Mouse (Mus musculus) kidney, embryonic 15.5 days (tissue): Measurements from ENCODE around the gene Calm1. TPM values are rescaled to one million over a fixed set of nuclear protein-coding genes. Genes with fewer than 3 reads are reported as not detected.
"Not testable (repeated sequence)": the region's sequence is repeated elsewhere in the genome, so short reads cannot be mapped to it uniquely, and the experiment has no call there.

ENCODE experiments used
- ATAC-seq: fragments of 200-750 bp; cut with Nextera tagmentation; replicated peaks from 2 replicates; pipeline ENCODE4 v1.8.0; 2017; ENCODE audit warnings: moderate TSS enrichment; ENCODE audit not compliant: low FRiP score
- H3K27ac ChIP-seq: fragments of 300-500 bp; sonication (generic); 2 replicates; pipeline ENCODE4 v1.5.1; 2015; ENCODE audit warnings: mild to moderate bottlenecking, inconsistent platforms
- H3K27me3 ChIP-seq: fragments of 300-500 bp; sonication (generic); 2 replicates; pipeline ENCODE4 v1.6.1; 2015; ENCODE audit warnings: inconsistent platforms
- H3K36me3 ChIP-seq: fragments of 300-500 bp; sonication (generic); 2 replicates; pipeline ENCODE4 v1.6.1; 2015; ENCODE audit warnings: inconsistent platforms
- H3K4me1 ChIP-seq: fragments of 300-500 bp; sonication (generic); 2 replicates; pipeline ENCODE4 v1.6.1; 2015; ENCODE audit warnings: inconsistent platforms
- H3K4me2 ChIP-seq: fragments of 300-500 bp; sonication (generic); 2 replicates; pipeline ENCODE4 v1.6.1; 2015; ENCODE audit warnings: moderate library complexity, mild to moderate bottlenecking, inconsistent platforms
- H3K4me3 ChIP-seq: fragments of 300-500 bp; sonication (generic); replicated peaks from 2 replicates; pipeline ENCODE4 v1.5.1; 2015; ENCODE audit warnings: mild to moderate bottlenecking, inconsistent platforms
- H3K9ac ChIP-seq: fragments of 300-500 bp; sonication (generic); 2 replicates; pipeline ENCODE4 v1.6.1; 2015; ENCODE audit warnings: mild to moderate bottlenecking, inconsistent platforms
- H3K9me3 ChIP-seq: fragments of 300-500 bp; sonication (generic); replicated peaks from 2 replicates; pipeline ENCODE4 v1.6.1; 2016; ENCODE audit warnings: inconsistent platforms
- WGBS: fragments of 180-500 bp; shearing (Covaris S2); methylation state at CpG from one replicate; pipeline ENCODE4 v1.1.7; 2015; ENCODE audit warnings: mixed read lengths; 5-methylcytosine and 5-hydroxymethylcytosine counted together
- polyA plus RNA-seq: library from polyadenylated mRNA; unstranded; fragments of >200 nt; fragmentation: Nextera tagmentation; extraction: Ambion mirVana; gene quantifications from 2 replicates; pipeline ENCODE4 v1.2.1, GENCODE M21; 2015

Gene Calm1
- polyA plus RNA-seq, 1 experiment from 2014 or later = 1,314 TPM

DNA sequence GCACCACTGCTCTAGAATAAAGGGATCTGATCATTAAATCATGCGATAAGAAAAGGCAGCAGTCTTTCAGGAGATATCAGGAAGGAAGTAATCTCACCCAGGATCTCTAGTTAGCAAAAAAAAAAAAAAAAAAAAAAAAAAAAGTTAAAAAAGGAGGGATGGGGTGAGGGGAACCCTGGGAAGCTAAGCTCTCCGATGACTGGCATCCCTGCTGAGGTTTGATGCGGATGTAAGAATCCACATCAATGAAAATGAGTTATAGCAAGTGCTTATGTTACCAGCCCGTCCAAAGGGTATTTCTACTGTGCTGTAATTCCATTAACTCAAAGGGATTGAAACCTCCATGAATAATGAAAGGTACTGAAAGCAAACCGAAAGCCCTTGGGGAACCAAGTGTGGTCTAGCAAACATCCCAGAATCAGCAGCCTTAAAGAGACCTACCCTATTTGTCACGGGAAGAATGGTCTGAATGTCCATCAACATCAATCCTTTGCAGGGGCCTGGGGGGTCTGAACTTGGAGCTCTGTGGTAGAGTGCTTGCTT, 20.3 kb upstream of the Calm1 start:
- no peaks in the 10 kb centered on the region for H3K9me3 ChIP-seq
- WGBS = 52% methylated on average over 6 of the region's 6 CpGs
- H3K9ac ChIP-seq = no peak overlapping the region
- H3K27me3 ChIP-seq = no peaks in the 10 kb centered on the region
- no peak for ATAC-seq
- peak overlapping the region; percentile 52 for H3K27ac ChIP-seq
- H3K4me3 ChIP-seq = no peak overlapping the region
- H3K4me1 ChIP-seq = peaks cover 14% of the 10 kb centered on the region; the same call in 1 of the 2 replicates
- no peaks in the 10 kb centered on the region for H3K36me3 ChIP-seq
- no peak overlapping the region for H3K4me2 ChIP-seq

DNA sequence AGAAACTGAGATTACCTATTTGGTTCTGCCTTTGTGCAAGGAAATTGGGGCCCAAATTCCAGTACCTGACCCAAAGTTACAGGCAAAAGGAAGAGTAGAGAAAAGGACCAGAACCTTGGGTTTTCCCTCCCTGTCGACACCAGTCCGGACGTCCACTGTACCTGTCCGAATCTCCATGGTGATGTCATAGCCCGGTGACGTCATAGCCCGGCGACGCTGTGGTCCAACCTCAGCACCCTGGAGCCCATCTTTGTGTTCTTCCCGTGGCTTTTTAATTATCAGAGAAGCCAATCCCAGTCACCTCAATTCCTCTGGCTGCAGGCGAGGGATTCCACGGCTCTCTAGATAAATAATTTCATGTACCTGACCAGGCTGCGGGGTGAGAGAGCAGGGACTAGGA, 18.4 kb upstream of the Calm1 start:
- H3K27ac ChIP-seq = peak overlapping the region; percentile 64
- H3K4me2 ChIP-seq = peak overlapping the region; percentile 10; the same call in 1 of the 2 replicates
- WGBS = 80% methylated on average over 13 of the region's 13 CpGs
- H3K4me3 ChIP-seq = no peak overlapping the region
- no peak overlapping the region for H3K9ac ChIP-seq
- no peaks in the 10 kb centered on the region for H3K9me3 ChIP-seq
- ATAC-seq = peak; percentile 23; the same call in 1 of the 2 replicates
- H3K4me1 ChIP-seq = peaks cover 18% of the 10 kb centered on the region; the same call in 1 of the 2 replicates
- no peaks in the 10 kb centered on the region for H3K36me3 ChIP-seq
- no peaks in the 10 kb centered on the region for H3K27me3 ChIP-seq

DNA sequence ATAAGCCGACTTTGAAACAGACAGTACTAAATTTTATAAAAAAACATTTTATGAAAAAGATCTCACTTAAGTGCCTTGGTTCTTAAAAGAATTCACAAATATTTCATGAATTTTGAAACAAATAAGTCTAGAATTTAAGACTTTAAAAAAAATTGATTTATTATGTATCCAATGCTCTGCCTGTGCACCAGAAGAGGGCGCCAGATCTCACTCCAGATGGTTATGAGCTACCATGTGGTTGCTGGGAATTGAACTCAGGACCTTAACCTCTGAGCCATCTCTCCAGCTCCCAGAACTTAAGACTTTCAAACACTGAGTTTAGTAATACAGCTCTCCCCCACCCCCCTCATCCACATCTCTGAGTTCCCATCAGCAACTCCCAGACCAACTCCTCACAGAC, 16.6 kb upstream of the Calm1 start:
- WGBS = 87% methylated on average over 2 of the region's 2 CpGs
- H3K4me1 ChIP-seq = peaks cover 23% of the 10 kb centered on the region

DNA sequence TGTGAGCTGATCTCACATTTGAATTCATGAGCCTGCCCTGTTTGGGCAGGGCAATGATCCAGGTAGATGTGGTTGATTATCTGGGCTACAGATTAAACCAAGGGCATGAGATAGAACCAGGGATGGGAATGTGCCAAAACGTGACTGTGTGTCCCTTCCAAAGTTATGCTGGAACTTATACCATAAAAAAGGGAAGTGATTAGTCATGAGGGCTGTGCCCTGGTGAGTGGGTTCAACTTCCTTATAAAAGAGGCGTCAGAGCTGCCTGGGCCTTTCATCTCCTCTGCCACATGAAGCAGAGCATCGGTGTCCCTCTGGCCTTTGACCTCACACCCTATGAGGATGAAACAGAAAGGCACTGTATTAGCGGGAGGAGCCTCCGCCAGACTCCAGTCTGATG, 15.3 kb upstream of the Calm1 start:
- Histone ChIP-seq H3K4me1 (peaks cover 27% of the 10 kb centered on the region), H3K27ac (0 out of 2 replicates have a peak overlapping the region, but pooled peaks have one; percentile 0)
- 50% methylated on average over 5 of the region's 5 CpGs for WGBS

More for the DNA sequence above, 16.6 kb upstream of the Calm1 start:
- Histone ChIP-seq H3K27me3 (no peaks in the 10 kb centered on the region), H3K9me3 (no peaks in the 10 kb centered on the region), H3K27ac (no peak overlapping the region), H3K9ac (no peak overlapping the region), H3K4me3 (no peak overlapping the region), H3K36me3 (no peaks in the 10 kb centered on the region), H3K4me2 (no peak overlapping the region)
- ATAC-seq = no peak

DNA sequence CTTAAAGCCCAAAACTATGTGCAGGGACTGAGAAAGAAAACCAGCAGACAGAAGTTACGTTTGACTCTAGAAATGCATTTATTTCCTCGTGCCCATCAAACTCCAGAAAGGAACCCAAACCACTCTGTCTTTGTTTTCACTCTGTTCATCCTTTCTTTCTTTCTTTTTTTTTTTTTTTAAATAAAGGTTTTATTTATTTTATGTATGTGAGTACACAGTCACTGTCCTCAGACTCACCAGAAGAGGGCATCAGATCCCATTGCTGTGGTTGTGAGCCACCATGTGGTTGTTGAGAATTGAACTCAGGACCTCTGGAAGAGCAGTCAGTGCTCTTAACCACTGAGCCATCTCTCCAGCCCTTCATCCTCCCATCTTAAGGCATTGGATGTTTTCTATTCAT, 14.3 kb upstream of the Calm1 start:
- H3K4me2 ChIP-seq, ATAC-seq, H3K9me3 ChIP-seq, H3K36me3 ChIP-seq, H3K9ac ChIP-seq, H3K4me3 ChIP-seq, H3K27ac ChIP-seq, H3K27me3 ChIP-seq: not testable (repeated sequence)
- H3K4me1 ChIP-seq = peaks cover 27% of the 10 kb centered on the region
- 92% methylated on average over 2 of the region's 2 CpGs for WGBS

More for the DNA sequence above, 15.3 kb upstream of the Calm1 start:
- Histone ChIP-seq H3K4me3 (no peak overlapping the region), H3K36me3 (no peaks in the 10 kb centered on the region), H3K4me2 (no peak overlapping the region), H3K9me3 (no peaks in the 10 kb centered on the region), H3K9ac (no peak overlapping the region), H3K27me3 (no peaks in the 10 kb centered on the region)
- no peak for ATAC-seq

DNA sequence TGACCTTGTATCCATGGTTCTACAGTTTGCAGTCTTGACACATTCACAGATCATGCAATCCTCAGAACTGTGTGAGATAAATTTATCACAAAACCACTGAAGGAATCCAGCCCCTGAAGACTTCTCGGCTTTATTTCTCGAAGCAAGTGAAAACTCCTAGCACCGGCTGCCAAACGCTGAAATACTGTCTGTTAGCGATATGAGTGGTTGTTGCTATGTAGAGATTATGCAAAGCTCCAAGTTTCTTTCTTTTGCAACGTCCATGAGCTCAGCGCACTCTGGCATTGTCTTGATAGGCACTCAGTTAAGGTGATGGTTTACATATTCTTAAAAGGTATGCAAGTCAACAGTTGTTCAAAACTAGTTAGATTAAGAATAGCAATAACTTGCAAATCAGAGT, 13.3 kb upstream of the Calm1 start:
- H3K36me3 ChIP-seq = no peaks in the 10 kb centered on the region
- no peak overlapping the region for H3K9ac ChIP-seq
- H3K27me3 ChIP-seq = no peaks in the 10 kb centered on the region
- no peak for ATAC-seq
- 67% methylated on average over 7 of the region's 7 CpGs for WGBS
- no peaks in the 10 kb centered on the region for H3K9me3 ChIP-seq
- H3K27ac ChIP-seq = no peak overlapping the region
- H3K4me2 ChIP-seq = no peak overlapping the region
- peaks cover 24% of the 10 kb centered on the region for H3K4me1 ChIP-seq
- no peak overlapping the region for H3K4me3 ChIP-seq

DNA sequence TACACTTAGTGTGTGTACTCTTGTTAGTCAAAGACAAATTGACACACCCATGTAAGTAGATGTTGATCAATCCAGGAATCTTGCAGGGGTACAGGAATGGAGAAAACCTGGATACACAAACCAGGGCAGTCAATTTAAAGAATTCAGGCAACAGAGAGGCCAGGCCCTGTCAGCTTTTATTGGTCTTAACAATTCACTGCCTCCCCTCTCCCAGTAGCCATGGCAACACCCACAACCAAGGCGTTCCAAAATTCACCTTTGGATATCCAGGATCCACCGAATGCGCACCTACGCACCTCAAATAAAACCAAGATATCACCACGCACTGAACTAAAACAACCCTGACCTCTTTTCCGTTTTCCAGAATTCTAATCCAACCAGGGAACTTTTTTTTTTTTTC, 12.9 kb upstream of the Calm1 start:
- H3K27ac ChIP-seq = peak overlapping the region; percentile 99
- peak overlapping the region; percentile 62 for H3K4me3 ChIP-seq
- ATAC-seq = no peak
- H3K36me3 ChIP-seq = no peaks in the 10 kb centered on the region
- peak overlapping the region; percentile 76 for H3K9ac ChIP-seq
- no peaks in the 10 kb centered on the region for H3K9me3 ChIP-seq
- peaks cover 23% of the 10 kb centered on the region for H3K4me1 ChIP-seq
- peak overlapping the region; percentile 90 for H3K4me2 ChIP-seq
- 3% methylated on average over 6 of the region's 6 CpGs for WGBS
- H3K27me3 ChIP-seq = no peaks in the 10 kb centered on the region

DNA sequence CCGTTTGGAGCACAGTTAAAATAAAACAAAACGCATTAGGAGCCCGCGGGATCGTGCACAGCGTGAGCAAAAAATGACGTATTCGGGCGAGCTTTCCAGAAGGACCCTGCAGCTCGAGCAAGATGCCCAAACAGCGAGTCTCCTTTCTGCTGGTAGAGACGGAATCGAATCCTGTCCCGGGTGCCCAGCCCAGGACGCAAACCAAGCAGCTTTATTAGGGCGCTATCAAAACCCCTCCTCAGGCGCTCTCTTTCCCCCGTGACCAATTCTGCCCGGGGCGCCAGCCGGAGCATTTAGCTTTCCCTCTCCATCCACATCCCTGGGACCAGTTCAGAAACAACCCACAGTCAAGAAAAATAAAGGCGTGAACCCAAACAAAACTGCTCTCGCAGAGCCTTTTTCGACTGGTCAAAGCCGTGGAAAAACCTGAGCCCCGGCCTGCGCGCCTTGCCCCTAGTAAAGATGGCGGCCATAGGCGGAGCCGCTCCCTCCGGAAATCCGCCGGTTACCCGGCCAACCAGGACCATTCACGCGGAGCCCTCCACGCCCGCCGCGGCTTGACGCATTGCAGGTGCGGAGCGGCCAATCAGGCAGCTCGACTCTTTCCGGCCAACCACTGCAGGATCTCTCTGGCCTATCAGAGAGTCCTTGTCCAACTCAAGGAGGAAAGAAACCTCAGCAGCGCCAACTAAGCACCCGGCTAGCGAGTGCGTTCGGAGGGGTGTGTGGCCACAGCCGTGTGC, 12.1 kb upstream of the Calm1 start:
- WGBS = under 1% methylated on average over 52 of the region's 52 CpGs
- Histone ChIP-seq H3K9me3 (no peaks in the 10 kb centered on the region), H3K27ac (peak overlapping the region; percentile 99), H3K9ac (peak overlapping the region; percentile 76), H3K4me1 (peaks cover 23% of the 10 kb centered on the region), H3K4me3 (peak overlapping the region; percentile 62), H3K4me2 (peak overlapping the region; percentile 90), H3K36me3 (no peaks in the 10 kb centered on the region), H3K27me3 (no peaks in the 10 kb centered on the region)
- ATAC-seq = peak; percentile 99

DNA sequence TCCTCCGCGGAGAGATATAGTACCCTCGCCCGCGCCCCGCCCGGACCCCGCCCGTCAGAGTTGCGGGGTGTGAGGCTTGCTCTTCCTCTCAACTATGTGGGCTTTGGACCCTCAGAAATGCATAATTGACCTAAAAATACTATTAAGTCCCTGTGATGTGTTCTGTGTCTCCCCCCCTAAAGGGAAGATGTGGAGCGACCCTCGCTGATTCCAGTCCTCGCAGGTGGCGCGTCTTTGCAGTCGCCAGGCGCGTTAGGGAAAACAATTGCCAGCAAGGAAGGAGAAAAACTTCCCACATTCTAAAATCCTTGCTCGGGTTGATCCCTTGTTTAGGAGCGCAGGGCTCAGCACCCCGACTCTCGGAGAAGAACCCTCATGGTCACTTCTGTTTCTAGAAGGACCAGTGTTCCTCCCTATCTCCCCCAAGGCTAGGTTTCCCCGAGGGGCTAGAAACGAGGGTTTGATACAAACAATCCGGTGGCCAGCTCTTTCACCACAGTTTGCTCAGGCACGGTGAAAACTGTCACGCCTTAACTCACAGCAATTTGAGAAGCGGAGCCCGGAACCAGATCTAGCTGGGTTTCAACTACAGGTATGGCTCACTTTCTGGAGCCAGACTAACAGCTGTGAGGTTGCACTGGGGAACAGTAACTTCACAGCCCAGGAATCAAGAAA, 11.3 kb upstream of the Calm1 start:
- Histone ChIP-seq H3K4me3 (peak overlapping the region; percentile 62), H3K9ac (peak overlapping the region; percentile 63), H3K9me3 (no peaks in the 10 kb centered on the region), H3K27ac (peak overlapping the region; percentile 99), H3K4me2 (peak overlapping the region; percentile 90), H3K27me3 (no peaks in the 10 kb centered on the region), H3K4me1 (peaks cover 23% of the 10 kb centered on the region), H3K36me3 (no peaks in the 10 kb centered on the region)
- 1% methylated on average over 29 of the region's 29 CpGs for WGBS
- peak; percentile 1; the same call in 1 of the 2 replicates for ATAC-seq

DNA sequence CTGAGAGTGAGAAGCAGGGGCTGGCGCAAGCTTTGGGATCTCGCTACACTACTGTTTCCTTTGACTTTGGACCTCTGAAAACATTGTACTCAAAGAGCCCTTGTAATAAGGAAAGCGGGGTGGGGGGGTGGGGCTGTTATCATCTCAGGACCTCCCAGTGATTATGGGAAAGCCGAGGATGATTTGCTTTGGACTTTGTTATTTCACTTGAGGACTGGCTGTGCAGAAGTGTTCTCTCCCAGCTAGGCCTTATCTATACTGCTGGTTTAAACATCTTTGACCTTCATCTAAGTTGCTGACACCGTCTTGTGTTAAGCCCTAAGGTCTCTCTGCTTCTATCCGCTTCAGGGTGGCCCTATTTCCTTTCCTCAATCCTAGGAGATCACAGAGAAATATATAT, 8.4 kb upstream of the Calm1 start:
- no peak overlapping the region for H3K27ac ChIP-seq
- H3K4me1 ChIP-seq = peaks cover 15% of the 10 kb centered on the region
- no peaks in the 10 kb centered on the region for H3K9me3 ChIP-seq
- H3K27me3 ChIP-seq = no peaks in the 10 kb centered on the region
- no peak for ATAC-seq
- H3K36me3 ChIP-seq = no peaks in the 10 kb centered on the region
- 87% methylated on average over 6 of the region's 6 CpGs for WGBS
- no peak overlapping the region for H3K9ac ChIP-seq
- no peak overlapping the region for H3K4me3 ChIP-seq
- H3K4me2 ChIP-seq = no peak overlapping the region

DNA sequence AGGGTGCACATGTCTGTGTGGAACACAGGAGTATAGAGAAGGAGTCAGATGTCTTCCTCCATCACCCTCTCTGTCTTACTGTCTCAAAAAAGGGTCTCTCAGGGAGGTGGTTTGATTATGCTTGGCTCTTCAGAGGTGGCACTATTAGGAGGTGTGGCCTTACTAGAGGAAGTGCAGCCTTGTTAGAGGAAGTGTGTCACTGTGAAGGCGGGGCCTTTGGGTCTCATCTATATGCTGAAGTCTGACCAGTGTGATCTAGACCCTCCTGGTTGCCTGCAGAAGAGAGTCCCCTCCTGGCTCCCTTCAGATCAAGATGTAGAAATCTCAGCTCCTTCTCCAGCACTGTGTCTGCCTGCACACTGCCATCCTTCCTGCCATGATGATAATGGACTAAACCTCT, 5.1 kb upstream of the Calm1 start:
- Histone ChIP-seq H3K9me3 (no peaks in the 10 kb centered on the region), H3K9ac (no peak overlapping the region), H3K27ac (no peak overlapping the region), H3K4me1 (peaks cover 5% of the 10 kb centered on the region; the same call in 1 of the 2 replicates), H3K4me2 (no peak overlapping the region), H3K4me3 (no peak overlapping the region), H3K36me3 (no peaks in the 10 kb centered on the region), H3K27me3 (no peaks in the 10 kb centered on the region)
- WGBS = 94% methylated on average over 1 of the region's 1 CpGs
- no peak for ATAC-seq

DNA sequence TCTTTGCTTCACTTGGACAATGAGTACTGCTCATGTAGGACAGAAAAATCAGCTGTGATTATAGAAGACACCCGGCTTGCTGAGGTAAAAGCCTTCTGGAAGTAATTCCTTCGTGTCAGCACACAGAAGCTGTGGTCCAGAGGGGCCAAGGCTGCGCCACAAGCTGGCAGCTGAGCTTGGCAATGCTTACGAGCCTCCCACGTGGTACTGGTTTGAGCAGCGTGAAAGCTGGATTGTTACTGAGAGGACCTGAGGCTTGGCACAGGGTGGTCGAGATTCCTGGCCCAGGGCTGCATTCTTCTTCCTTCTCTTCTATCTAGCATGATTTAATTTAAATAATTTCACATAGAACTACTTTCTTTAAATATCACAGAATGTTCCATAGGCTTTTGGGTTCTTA, 2.4 kb upstream of the Calm1 start:
- H3K4me2 ChIP-seq = no peak overlapping the region
- 68% methylated on average over 7 of the region's 7 CpGs for WGBS
- no peak overlapping the region for H3K9ac ChIP-seq
- ATAC-seq = no peak
- no peaks in the 10 kb centered on the region for H3K9me3 ChIP-seq
- H3K27ac ChIP-seq = no peak overlapping the region
- no peaks in the 10 kb centered on the region for H3K36me3 ChIP-seq
- H3K4me3 ChIP-seq = no peak overlapping the region
- H3K4me1 ChIP-seq = peaks cover 15% of the 10 kb centered on the region
- H3K27me3 ChIP-seq = no peaks in the 10 kb centered on the region
